Mouse (Mus musculus): Measurements from ENCODE around the gene Rab8b.

DNA sequence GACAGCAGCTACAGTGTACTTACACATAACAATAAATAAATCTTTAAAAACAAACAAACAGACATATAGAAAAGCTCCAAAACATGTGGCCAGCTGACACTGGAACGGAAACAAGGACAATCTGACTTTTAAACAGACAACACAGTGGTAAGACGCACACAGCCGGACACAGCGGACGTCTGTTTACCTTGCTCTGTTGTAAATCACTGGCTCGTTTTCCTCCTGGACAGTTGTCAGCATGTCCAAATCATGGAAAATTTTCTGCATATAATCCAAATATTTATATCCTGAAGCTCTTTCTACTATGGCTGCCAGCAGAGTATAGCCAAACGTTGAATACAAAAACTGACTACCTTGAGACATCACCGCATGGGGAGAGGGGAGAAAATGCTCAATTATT is 48.0 kb upstream of the Rab8b start:
- TF ChIP-seq CTCF (IDR thresholded peaks at IDR 0.05; ENCODE audit: low read depth, low read length) (no peak), POLR2A (IDR thresholded peaks at IDR 0.05; ENCODE audit: extremely low read depth, insufficient read depth, low read length) (no peak)

All from liver, adult 2 months (tissue).